Mouse (Mus musculus) embryonic fibroblast, embryonic 13.5 days (primary cell): ENCODE data around the gene Rassf1. TPM values are rescaled to one million over a fixed set of nuclear protein-coding genes. Genes with fewer than 3 reads are reported as not detected.

Source experiments
- H3K27ac ChIP-seq: 2 replicates; pipeline ENCODE4 v1.5.1; 2012; ENCODE audit warnings: low read length, control low read depth, inconsistent platforms; ENCODE audit not compliant: insufficient read depth
- H3K4me1 ChIP-seq: 2 replicates; pipeline ENCODE4 v1.6.1; 2011; ENCODE audit warnings: low read length; ENCODE audit not compliant: control insufficient read depth, insufficient read depth
- H3K4me3 ChIP-seq: 2 replicates; pipeline ENCODE4 v1.5.1; 2011; ENCODE audit warnings: mild to moderate bottlenecking, control low read depth, low read length; ENCODE audit not compliant: insufficient read depth
- CTCF ChIP-seq: IDR thresholded peaks from 2 replicates; pipeline ENCODE4 v1.5.1; 2011; ENCODE audit warnings: mild to moderate bottlenecking, control low read depth, low read length, moderate library complexity, borderline replicate concordance; ENCODE audit not compliant: insufficient read depth
- POLR2A ChIP-seq: IDR thresholded peaks from 2 replicates; pipeline ENCODE4 v1.6.1; 2011; ENCODE audit warnings: low read depth, mild to moderate bottlenecking, control low read depth, low read length, moderate library complexity
- polyA plus RNA-seq: library from polyadenylated mRNA; stranded (reverse); fragments of >200 nt; gene quantifications from 2 replicates; pipeline ENCODE4 v1.2.4, GENCODE M21; 2011; ENCODE audit warnings: low read depth; ENCODE audit not compliant: missing spikeins, insufficient read length

Gene Rassf1
- polyA plus RNA-seq: 72.6 and 86.5 TPM in 2 replicates

DNA sequence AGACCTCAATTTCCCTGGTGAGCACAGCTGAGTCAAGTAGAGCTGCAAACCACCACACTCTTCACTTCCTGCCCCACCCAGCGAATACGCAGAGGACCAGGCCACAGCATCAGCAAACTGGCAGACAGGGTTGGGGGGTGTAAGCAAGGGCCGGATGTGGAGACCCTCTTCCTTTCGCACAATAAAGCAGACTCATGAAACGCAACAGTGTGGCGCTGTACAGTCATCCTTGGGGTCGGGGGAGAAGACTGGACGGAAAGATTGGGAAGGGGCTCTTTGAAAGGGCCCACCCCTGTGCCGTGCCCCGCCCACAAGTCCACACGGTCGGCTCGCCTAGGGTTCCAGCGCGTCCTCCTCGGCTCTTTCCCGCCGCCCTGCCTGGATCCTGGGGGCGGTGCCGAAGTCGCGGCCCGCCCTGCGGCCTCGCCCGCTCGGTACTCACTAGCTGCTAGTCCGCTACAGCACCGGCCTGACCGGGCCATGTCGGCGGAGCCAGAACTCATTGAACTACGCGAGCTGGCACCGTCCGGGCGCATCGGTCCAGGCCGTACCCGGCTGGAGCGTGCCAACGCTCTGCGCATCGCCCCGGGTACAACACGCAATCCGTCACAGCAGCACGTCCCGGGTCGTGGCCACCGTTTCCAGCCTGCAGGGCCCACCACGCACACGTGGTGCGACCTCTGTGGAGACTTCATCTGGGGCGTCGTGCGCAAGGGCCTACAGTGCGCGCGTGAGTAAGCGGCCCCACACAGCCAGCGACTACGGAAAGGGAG, at the start of gene Rassf1:
Rassf1 (plus strand) TSS at position 439 of the 773 bp plus-strand sequence.
- peak within 1 kb of the TSS; percentile 27 for H3K27ac ChIP-seq
- H3K4me3 ChIP-seq: peak within 1 kb of the TSS; percentile 62
- TF ChIP-seq POLR2A (peak; percentile 83), CTCF (no peak)
- peaks cover 5% of the 10 kb centered on the region; the same call in 1 of the 2 replicates for H3K4me1 ChIP-seq

DNA sequence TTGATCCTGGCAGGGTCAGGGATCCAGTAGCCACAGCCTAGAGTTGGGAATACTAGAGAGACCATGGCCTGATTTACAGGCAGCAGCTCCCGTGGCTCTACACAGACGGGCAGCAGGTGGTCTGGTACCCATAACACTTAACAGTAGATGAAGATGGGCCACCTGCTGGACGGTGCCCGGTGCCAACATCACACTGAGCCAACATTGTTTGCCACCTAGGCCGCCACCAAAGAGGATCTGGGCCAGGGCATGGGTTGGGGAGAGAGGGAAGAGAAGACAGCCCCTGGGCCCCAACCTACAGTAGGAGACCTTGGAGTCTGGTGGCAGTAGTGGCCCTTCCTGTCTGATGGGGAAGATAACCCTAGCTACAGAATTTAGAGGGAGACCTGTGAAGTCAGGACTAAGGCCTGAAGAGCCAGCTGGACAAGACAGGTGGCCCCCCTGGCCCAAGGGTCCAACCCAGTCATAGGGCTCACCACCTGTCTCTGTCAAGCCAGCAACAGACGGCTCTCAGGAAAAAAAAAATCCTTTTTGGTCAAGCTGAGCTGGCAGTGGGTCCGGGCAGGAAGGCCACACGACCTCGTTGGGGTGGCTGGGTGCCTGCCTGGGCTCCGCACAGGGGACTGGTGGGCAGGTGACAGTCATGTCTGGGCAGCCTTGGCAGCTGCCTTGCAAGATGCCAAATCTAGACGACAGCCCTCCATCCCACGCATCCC, 49.1 kb upstream of the Rassf1 start:
- Histone ChIP-seq H3K27ac (no peak overlapping the region), H3K4me3 (no peak overlapping the region), H3K4me1 (no peaks in the 10 kb centered on the region)
- no peak for TF ChIP-seq POLR2A
- TF ChIP-seq CTCF: no peak

DNA sequence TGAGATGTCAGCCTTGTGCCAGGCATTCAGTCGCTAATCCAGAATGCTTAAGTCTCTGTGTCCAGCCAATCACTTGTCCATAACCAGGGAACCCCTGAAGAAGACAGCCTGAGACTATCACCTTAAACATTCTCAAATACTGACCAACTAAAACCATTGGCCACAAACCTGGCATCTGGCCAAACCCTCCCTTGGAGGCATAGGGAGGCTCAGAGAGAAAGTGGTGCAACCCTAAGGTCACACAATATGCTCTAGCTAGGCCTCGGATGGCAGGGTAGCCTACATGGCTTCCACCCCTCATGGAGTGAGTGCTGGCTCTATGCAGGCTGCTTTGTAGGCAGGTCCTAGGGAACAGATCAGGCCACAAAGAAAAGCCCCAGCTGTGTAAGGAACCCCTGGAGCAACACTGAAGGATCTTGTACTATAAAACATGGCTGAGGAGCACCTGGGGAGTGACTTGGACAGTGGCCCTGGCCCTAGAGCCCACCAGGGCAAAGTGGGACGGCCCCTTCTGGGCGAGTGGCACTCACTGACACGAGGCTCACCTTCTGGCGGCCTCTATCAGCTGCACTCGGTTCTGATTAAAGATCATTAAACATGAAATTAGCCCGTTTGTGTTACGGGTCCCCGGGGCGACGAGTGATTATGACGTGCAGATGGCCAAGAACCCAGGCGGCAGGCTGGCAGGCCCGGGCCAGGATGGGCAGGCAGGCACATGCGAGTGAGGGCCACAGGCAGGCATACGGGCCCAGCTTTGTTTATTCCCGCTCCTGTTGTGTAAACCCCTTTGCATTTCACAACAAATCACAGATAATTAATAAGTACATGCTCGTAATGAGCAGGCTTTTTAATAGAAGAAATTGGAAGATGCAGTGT, 46.5 kb upstream of the Rassf1 start:
- no peaks in the 10 kb centered on the region for H3K4me1 ChIP-seq
- H3K27ac ChIP-seq: no peak overlapping the region
- TF ChIP-seq POLR2A: no peak
- TF ChIP-seq CTCF: no peak
- no peak overlapping the region for H3K4me3 ChIP-seq

DNA sequence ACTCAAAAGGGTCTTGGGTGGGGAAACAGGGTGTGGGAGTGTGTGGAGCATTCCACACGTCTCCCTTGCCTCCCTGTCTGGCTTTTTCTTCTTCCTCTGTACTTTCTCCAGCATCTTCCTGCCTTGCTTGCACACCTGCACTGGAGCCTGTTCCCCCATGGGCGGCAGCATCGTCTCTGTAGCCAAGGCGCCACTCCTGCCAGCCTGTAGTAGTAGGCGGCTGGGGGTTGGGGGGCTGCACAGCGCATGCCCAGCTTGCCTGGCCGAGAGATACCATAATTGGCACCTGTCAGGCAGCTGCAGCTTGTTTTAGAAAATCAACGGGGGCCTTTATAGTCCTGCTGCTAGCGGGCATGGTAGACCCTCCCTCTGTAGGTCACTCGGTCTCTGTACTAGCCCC, 43.1 kb upstream of the Rassf1 start:
- H3K4me1 ChIP-seq: no peaks in the 10 kb centered on the region
- no peak overlapping the region for H3K27ac ChIP-seq
- no peak for TF ChIP-seq POLR2A
- TF ChIP-seq CTCF: no peak

DNA sequence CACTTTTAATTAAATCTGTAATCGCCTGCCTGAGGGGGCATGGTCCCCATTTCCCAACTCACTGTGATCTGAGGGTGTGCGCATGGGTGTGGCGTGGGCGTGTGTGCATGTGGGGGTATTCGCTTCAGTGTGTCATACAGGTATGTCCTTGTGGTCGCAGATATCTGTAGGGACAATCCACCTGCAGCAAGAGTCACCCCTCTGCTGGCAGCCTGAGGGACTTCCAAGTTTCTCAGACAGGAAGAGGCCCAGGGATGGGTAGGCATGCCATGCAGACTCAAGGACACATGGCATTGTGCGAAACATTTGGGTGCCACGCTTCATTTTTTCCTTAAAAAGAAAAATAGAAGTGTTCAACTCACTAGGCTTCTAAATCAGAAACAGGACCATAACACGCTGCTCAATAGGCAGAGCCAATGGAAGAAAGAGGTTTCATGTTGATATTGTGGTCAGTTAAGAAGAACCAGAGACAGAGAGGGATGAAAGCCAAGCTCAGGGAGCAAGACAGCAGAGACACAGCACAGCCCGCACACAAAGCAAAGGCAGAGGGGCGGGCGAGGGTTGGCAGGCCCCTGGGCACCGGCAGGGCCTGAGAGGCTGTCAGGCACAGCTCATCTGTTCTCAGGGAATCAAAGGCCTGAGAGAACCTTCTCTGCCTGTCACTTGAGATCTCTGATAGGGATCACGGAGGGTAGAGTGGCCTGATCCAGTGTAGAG, 40.8 kb upstream of the Rassf1 start:
- Histone ChIP-seq H3K27ac (no peak overlapping the region), H3K4me3 (no peak overlapping the region), H3K4me1 (no peaks in the 10 kb centered on the region)
- TF ChIP-seq CTCF (no peak), POLR2A (no peak)

More for the DNA sequence above, 43.1 kb upstream of the Rassf1 start:
- no peak overlapping the region for H3K4me3 ChIP-seq

DNA sequence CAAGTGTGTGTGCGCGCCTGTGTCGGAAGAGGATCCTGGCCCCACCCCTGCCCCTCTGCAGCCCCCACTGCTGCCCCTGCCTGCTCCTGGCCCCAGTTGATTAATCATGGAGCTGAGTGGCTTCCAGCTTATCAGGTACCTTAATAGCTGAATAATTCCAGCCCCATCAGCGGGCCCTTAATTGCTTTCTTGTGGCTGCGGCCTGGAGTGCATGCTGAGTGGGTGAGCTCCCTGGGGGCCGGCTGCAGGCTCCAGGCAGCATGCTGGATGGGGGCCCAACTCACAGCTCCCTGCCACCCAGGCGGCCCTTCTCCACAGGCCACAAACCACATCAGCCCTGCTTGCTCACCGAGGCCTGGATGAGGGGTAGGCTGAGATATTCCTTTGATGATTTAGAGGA, 39.9 kb upstream of the Rassf1 start:
- TF ChIP-seq POLR2A (no peak), CTCF (no peak)
- Histone ChIP-seq H3K4me1 (no peaks in the 10 kb centered on the region), H3K27ac (no peak overlapping the region), H3K4me3 (no peak overlapping the region)

DNA sequence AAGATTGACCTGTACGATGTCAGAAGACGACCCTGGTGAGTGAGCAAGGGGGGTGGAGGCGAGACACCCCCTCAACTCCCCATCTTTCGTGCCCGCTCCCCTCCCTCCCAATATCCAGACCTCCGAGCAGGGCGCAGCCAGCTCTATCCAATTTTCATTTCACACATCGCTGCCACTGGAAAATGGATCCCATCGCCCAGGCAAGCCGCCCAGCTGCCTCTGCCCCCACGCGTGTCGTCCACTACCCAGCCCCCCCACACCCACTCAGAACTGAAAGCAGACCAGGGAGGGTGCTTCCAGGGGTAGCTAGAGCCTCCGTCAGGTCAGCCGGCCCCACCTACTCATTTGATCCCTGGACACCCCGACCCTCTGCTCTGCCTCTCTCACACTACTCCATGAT, 39.0 kb upstream of the Rassf1 start:
- H3K4me3 ChIP-seq: no peak overlapping the region
- no peaks in the 10 kb centered on the region for H3K4me1 ChIP-seq
- TF ChIP-seq POLR2A (no peak), CTCF (no peak)
- no peak overlapping the region for H3K27ac ChIP-seq

DNA sequence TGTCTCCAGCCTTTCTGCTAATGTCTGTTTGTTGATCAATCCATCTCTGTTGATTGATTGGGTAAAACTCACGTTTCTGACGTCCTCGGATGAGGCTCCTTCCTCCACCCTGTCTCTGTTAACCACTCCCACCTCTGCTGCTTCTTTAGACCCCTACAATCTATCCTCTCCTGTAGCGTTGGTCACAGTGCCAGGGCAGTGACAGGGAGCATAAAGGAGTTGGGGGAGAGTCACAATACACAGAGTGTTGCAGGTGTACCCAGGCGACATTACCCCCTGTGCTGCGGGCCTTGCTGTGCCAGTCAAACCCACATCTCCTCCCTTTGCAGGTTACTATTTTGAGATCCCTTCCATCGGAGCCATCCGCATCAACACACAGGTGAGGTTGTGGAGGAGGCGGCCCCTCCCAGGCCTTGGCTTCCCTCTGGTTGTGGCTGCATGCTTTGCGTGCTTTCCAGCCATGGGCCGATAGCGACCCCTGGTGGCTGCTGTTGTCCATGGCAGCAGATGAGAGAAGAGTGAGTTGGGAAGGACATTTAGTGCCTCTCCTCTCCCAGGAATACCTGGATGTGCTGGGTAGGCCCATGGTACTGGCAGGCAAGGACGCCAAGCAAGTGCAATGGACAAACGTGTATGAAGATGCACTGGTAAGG, 36.9 kb upstream of the Rassf1 start:
- no peak overlapping the region for H3K27ac ChIP-seq
- no peak overlapping the region for H3K4me3 ChIP-seq
- TF ChIP-seq POLR2A (no peak), CTCF (peak; percentile 96)
- no peaks in the 10 kb centered on the region for H3K4me1 ChIP-seq
